Mouse (Mus musculus): ENCODE results near the gene Ccdc78. TPM values are rescaled to one million over a fixed set of nuclear protein-coding genes. Genes with fewer than 3 reads are reported as not detected.
"Not testable (repeated sequence)": the region's sequence is repeated elsewhere in the genome, so short reads cannot be mapped to it uniquely, and the experiment has no call there.

Ccdc78 gene
- total RNA-seq, 2 experiments from 2014 or later, result 0.39 TPM; not detected in 1

DNA sequence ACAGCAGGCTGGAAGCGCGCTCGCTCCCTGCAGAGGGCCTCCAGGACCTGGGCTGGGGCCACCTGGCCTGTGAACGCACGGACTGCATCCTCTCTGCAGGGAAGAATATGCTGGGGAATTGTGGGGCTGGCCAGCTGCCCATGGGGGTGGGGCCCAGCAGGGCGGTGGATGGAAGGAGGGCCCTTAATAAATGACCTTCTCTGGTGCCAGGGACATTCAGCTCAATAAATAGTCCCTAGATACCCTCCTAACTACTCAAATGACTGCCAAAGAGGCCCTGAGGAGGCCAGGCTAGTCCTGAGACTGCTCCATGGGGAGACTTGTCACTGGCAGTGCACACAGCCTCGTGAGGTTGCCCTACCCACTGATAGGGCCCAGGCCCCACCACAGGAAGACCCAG, 3.3 kb upstream of the Ccdc78 start:
- DNase-seq, result peak; percentile 58 to 64

DNA sequence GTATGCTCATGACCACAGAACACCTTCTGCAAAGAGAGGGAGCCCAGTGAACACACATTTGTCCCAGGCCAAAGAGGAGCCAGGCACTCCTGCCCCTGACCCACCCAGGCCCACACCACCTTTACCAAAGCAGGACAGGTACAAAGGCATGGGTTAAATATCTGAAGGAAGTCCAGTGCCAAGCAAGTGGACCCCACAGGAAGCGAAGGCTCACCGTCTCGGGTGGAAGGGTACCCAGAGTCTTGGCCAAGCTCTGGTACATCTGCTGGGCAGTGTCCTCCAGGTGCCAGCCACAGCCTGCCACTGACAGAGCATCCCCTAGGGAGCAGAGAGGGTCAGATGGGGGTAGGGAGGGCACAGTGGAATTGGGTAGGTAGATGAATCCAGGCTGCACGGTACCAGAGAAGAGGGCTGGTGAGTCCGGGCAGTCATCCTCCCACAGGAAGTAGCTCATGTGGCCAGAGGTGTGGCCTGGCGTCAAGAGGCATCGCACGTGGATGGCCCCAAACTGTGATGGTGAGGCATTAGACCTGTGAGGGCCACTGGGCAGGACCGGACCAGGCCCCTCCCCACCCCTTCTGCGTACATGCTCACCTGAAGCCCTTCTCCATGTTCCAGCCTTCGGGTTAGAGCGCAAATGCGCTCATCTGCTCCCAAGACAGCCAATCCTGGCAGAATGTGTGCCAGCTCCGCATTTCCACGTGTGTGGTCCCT, 2.4 kb upstream of the Ccdc78 start:
- DNase-seq, result no peak

DNA sequence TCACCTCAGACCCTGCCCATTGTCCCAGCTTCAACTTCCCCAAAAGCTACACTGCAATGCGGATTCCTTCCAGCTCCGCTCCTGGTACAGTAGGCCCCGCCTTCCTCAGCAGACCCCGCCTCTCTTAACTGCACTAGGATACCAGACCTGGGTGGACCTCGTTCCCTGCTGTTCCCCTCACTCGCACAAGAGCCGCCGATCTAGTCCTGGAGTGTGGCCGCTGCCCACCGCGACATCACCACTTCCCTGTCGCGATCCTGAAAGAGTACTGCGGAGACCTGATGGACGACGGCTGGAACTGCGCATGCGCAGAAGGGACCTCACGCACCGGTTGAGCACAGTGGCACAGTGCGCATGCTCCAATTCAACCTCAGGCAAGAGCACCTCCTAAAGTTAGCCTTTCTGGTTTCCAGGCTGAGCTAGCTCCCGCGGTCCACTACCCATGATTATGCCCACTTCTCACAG, 1.1 kb upstream of the Ccdc78 start, which contains the start of gene Haghl:
Gene Haghl, minus strand, starts transcription at position 393 of the 465 bp plus-strand sequence.
- peak; percentile 96 to 97 for DNase-seq

DNA sequence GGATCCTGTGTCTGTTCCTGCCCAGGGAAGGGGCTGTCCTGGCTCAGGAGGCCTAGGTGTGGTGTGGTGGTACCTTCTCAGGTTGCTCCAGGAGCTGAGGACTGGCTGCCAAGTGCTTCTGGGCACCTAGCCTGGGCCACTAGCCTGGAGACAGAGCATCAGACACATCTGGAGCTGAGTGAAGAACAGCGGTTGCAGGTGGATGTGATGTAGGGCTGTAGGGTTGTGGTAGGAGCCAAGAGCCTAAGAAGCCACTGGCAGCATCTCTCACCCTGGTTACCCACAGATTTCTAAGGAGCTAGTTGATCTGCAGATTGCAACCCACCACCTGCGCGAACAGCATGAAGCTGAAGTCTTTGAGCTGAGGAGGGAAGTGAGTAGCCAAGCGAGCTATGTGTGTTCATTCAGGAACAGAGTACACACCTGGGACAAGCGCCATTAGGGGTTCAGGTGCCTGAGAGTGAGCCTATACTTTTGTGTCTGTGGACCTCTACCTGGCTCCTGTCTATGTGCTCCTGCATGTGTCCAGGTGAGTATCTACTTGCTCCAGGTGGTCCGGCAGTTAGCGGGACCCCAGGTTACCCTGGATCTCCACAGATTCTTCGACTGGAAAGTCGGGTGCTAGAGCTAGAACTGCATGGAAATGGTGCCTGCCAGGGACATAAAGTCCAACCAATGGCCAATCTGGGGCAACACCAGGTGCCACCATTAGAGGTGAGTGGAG, 563 bp downstream of the Ccdc78 start:
- DNase-seq, result no peak

DNA sequence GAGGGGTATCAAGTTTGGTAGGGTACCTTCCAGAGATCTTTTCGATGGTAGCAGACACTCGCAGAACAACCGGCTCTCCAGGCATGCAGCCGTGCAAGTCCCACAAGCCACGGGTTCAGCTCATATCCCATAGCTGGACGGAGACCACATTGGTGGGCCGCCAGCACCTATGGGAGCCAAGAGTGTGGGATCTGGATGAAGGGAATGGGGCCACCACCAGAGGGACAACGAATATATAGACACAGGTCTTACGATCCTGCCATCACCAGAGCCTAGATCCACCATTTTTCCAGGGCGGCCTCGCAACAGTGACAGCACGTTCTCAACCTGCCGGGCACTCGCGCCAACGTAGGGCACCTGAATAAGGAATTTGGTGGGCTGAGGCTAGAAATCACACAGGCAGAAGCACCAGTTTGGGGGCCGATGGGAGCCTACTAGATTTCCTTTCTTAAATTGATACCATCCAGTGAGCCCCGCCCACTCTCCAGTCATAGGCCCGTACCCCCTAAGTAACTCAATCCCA, 5.0 kb downstream of the Ccdc78 start:
- no peak for DNase-seq

DNA sequence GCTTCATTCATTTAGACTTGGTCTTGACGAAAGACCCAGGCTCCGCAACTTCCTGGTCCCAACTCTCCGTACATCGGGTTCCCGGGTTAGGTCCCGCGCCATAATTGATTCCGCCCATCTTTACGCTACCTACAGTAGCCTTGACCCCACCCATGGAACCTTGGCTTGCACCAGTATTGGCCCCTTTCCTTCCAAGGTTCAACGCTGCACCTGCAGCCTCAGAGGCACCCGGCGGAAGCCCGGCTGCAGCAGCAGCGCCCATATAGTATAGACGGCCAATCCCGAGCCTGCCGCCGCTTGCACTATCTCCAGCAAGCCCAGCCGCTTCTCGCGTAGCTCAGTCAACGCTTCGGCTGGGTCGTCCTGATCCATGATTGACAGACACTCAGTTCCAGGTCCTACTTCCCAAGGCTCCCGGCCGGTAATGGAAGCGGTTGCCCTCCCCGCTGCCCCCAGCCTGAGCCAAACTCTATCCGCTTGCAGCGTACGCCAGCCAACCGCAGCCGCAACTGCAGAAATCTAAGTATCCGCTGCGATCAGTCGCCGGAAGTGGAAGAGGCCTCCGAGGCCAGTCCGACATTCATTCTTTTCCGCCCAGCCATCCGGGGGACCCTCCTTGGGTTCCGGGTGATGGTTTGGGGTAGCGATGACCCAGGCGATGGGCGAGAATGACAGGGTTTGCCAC, 5.6 kb downstream of the Ccdc78 start:
- DNase-seq, result peak; percentile 86 to 94

DNA sequence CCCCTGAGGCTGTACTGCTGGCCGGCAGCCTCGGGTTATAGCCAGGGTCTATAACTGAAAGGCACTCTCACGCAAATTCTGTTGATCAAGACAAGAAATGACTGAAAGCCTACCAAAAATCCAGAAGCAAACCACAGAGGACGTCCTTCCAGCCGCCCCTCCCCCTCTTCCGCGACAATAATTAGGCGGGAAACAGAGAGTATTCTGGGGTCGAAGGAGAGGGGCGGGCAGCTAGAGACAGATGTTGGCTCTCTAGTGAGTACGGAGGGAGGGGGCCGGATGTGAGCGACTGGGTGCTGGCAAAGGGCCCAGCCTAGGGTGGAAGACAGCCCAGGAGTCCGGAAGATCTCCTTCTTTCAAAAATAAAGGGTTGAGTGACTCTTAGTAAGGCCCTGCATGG, 6.2 kb downstream of the Ccdc78 start, which contains the start of gene Fam173a:
Gene Fam173a, minus strand, starts transcription at position 287 of the 400 bp plus-strand sequence.
- DNase-seq, result peak; percentile 85 to 89

DNA sequence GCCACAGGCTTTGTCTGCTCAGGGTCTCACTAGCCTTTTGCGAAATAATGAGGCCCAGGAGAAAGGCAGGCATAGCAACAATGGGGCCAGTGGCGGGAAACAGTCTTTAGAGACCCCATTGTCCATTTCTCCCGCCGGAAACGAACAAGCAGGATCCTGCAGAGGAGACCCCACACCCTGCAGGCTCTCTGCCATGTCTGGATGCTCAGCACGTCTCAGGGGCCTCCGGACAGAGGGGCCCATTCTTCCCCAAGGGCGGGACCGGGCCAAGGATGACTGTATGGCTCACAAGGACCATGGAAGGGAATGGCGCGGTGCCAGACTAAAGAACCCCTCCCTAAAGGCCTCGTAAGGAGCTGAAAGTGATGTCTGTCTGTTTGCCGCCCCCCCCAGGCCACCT, 7.8 kb downstream of the Ccdc78 start:
- no peak for DNase-seq

DNA sequence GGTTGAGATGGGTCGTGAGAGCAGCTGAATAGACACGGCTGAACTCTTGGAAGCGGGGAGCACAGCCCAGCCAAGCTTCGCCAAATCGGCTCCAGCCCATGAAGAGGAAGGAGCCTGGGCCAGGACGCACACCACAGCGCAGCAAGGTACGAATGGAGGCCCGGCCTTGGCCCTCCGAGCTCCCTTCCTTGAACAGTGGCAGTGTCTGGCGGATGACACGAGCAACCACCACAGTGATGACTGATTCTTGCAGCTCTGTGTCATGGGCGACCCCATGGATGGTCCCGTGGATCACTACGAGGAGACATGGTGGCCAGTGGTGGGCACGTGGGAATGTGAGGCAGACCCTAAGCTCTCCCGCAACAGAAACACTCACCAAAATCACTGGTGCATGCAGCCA, 8.6 kb downstream of the Ccdc78 start:
- DNase-seq, result no peak

DNA sequence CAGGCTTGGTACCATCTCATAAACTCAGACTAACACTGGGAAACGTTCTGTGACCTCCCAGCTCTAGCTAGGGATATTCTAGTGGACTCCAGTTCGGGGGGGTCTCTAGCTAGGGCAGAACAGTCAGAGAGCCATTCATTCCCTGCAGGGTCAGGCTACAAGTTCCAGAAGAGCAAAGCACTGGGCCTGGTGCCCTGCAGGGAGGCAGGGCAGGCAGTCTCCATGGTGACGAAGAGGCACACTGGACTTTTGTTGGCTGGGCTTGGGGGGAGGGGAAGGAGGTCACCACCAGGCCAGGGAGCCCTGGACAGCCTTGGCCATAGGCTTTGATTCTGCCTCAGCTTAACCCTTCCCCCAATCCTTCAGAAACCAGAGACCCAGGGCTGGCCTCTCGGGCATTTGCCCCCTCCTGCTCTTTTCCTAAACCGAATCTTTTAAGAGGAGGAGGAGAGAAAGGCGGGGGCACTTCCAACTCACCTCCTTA, 9.3 kb downstream of the Ccdc78 start, which contains the start of gene AC134908.4:
Gene AC134908.4, minus strand, starts transcription at position 51 of the 484 bp plus-strand sequence.
- DNase-seq, result no peak

DNA sequence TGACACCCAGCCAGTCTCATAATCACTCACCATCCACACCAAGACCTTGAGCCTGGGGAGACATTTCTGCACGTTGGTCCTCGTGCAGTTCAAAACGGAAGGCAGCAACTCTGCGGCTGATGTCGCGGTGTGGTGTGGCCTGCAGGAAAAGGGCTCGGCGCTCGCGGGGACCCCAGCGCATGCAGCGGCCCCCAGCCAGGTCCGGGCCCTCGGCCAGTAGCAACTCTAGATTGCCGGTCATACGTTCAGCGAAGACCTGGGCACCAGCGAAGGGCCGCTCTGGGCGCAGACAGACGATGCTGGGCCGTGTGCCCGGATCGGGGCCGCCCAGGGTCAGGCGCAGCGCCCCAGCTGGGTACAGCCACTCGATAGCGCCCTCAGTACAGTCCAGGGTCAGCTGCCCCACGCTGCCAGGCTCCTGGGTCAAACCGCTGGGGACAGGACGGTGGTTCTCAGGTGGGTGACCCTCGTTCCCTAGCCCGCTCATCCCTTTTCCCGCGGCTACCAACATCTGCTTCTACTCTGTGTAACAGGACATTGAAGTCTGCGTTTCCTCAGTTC, 9.9 kb downstream of the Ccdc78 start:
- DNase-seq, result peak; percentile 50 to 52

DNA sequence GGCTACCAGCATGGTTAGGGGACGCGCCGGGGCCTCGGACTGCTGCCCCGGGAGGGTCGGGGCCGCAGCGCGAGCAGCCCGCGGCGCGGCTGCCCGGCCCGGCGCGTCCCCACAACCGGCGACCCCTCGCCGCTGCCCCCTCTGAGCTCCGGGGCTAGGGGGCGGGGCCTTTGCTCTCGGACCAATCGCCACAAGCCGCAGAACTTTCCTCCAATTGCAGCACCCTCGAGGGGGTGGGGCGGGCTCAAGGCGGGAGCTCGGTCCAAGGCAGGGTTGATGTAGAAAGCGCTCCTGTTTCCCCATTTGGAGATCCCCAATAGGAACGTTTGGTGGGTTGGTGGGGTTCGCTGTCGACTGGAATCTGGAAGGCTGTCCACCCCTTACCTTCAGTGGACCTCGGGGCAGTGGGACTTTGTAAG, 10.6 kb downstream of the Ccdc78 start, which contains the start of gene Metrn:
Gene Metrn, minus strand, starts transcription at position 186 of the 419 bp plus-strand sequence.
- DNase-seq, result peak; percentile 93 to 94

DNA sequence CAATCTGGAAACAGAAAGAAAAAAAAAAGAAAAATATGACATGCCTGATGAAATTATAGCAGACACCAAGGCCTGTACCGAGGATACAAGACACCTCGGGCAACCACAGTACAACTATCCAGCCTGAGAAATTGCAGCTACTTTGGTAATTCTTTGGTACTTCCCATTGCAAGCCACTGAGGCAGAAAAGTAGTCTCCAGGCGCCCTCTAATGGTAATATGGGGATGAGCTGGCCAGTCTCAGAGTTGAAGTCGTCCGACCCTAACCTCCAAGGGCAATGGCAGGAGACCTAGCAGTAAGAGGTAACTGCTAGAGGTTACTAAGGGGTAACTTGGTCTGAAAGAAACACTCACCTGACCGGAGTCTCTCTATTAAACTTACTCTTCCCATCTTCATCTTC, 14.6 kb downstream of the Ccdc78 start:
- DNase-seq, result peak; percentile 75 to 83

DNA sequence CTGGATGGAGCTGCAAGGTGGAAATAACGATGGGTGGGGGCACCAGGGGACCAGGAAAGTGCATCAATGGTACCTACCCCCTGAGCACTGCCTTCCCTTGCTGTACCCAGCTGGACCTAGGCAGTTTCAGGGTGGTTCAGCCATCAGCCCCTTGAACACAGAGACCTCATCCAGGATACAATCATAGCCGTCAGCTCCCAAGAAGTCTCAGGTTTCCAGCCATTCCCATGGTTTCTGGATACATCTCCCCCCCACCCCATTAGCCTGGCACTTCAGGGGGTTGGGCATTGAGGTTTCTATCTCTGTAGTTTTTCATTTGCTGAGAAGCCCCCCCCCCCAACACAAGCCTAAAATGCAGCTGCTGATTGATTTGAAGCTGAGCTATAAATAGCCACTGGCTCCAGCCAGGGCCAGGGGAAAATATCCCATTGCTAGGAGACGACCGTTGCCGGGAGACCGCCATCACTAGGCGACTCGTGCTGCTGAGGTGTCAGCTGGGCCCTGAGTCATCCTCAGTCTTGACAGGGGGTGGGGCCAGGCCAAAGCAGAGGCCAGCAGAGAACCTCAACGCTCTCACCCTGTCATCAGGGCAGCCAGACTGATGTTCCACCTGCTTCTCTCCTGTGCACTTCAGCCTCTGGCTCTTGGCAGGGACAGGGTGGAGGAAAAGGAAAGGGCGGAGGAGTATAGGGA, 16.6 kb downstream of the Ccdc78 start:
- DNase-seq, result peak; percentile 50 to 74

DNA sequence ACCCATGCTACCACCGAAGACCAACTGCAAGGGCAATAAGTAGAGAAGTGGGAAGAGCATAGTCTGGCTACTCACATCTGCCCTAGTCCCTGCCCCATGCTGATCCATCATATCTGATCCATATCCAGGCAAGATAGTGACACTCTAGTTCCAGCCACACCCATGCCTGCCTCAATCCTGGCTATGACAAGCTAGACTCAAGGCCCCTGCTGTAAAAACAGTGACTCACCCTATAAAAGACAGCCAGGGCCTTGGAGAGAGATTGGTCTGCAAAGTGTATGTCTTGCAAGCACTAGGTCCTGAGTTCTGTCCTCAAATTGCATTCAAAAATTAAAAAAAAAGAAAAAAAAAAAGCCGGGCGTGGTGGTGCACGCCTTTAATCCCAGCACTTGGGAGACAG, 20.1 kb downstream of the Ccdc78 start:
- DNase-seq, result no peak

DNA sequence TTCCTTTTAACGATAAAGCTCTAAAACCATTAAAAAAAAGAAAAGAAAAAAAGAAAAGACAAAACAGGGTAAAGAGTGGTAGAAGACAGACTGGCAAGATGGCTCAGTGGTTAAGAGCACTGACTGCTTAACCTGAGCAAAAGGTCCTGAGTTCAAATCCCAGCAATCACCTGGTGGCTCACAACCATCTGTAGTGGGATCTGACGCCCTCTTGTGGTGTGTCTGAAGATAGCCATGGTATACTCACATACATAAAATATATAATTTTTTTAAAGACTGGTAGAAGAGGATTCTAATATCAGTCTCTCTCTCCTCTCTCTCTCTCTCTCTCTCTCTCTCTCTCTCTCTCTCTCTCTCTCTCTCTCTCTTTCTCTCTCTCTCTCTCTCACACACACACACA, 21.1 kb downstream of the Ccdc78 start:
- DNase-seq, result not testable (repeated sequence)

DNA sequence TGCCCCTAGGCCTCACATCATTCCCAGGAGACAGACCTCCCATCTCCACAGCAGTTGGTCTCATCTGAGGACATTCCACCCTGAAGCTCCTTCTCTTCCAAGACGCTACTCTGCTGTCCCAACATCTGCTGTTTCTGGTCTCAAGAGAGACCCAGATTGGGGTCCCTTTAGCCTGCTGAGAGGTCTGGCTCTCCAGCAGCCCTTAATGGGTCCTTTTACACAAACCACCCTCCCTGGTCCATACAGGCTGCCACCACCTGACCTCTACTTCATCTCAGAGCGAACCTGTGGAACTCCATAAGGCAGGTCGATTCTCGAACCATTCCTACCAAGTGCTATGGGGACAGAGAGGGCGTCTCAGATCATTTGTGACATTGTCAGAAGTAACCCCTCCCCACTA, 21.6 kb downstream of the Ccdc78 start:
- no peak for DNase-seq

DNA sequence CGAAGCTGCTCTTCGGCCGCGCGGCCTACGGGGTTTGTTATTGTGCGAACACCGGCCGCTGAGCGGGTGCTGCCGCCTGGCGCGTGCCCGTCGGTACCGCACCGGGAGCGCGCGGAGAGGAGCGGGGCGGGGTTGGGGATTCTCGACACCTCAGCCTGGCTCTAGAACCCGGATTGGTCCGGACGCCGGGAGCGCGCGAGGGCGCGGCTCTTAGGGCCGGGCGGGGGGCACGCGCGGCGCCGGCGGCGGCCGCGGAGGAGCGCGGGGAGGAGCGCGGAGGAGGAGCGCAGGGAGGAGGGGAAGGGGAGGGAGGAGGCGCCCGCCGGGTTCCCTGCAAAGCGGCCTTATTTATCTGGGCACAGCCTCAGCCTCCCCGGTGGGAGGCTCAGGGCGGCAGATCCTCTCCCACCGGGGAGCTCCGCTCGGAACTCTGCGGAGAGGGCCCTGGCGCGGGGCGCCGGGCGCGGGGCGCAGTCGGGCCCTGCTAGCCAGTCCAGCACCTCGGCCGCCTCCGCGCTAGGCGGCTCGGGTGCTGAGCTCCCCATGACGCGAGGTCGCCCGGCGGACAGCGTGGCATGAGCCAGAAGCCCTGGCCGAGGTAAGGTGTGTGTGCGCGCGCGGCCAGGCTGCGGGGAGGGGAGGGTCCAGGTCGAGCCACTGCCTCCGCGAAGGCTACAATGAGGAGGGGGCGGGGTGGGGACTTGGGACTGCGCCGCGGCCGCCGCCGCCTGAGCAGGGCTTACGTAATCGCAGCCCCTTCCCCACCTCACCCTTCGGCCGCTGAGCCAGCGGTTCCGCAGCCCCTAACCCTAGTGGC, 22.6 kb downstream of the Ccdc78 start, which contains the start of gene Fbxl16:
Gene Fbxl16, plus strand, starts transcription at position 297 of the 817 bp plus-strand sequence.
- DNase-seq, result peak; percentile 70 to 79

DNA sequence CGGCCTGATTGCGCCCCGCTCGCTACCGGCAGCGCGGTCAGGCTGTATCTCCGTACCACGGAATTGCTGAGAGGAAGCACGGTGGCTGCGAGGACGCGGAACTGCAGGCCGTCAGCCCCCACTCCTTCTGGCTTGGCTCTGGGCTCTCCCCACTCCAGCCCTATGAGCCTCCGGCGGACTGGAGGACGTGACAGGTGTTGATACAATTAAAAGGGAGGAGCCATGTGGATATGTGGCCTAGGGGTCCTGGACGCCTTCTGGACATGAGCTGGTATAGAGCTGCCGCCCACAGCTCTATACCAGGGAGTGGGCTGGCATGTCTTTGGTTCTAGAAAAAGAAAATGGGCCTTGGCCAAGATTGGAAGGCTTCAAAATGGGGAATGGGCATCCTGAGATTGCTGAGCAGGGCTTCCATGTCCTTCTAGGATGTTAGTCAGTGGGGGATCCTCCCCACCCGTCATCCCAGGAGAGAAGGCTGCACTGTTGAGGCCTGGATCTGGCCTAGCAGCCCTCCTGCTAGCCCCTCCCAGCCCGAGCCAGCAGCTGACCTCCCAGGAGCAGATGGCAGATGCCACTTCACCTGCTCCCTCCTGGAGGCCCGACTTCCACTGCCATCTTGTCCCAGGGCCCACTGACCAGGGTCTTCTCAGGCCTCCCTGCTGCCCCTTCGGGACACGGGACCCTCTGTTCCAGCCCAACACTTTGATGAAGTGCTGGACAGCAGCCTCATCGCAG, 23.4 kb downstream of the Ccdc78 start:
- DNase-seq, result no peak

Measured in heart, adult 18-20 months (tissue).